Mouse (Mus musculus) spleen, adult 18-20 months (tissue): ENCODE measurements around the gene Rnase9.
"Not testable (repeated sequence)": the region's sequence is repeated elsewhere in the genome, so short reads cannot be mapped to it uniquely, and the experiment has no call there.

Source experiments
- DNase-seq, 2 experiments: peaks; one replicate each; pipeline ENCODE4 v3.0.0; 2022; ENCODE audit warnings: mixed read lengths in 2 of 2

The Rnase9 gene

DNA sequence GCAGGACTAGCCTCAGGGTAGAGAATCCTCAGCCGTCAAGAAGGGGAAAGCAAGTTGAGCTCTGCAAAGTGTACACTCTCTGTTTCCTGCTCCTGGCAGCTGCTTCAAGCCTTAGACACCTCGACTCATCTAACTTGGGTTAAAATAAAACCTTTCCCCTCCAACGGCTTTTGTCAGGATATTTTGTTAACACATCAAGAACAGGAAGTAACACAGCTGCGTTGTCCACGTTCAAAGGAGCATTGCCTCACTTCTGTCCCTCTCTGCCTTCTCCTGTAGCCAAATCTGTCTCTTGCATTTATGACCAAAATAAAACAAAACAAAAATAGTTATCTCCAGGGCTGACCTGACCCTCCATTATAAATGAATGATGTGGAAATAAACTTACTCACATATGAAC lies 6.2 kb upstream of the Rnase9 start:
- no peak for DNase-seq

DNA sequence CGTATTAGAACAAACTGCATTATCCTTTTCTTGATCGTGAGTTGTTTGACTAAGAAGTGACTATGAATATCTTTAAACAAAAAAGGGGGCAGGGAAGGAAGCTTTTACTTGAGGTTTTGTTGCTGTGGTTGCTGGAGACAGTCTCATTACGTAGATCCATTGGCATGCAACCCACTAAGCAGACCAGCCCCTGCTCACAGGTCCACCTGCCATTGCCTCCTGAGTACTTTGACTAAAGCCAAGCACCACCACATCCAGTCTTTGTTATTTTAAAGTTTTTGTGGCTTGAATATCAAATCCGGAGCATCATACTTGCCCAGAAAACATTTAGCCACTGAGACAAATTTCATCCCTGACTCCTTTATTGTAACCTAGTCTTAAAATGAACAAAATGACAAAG lies 5.5 kb downstream of the Rnase9 start:
- DNase-seq, result no peak

DNA sequence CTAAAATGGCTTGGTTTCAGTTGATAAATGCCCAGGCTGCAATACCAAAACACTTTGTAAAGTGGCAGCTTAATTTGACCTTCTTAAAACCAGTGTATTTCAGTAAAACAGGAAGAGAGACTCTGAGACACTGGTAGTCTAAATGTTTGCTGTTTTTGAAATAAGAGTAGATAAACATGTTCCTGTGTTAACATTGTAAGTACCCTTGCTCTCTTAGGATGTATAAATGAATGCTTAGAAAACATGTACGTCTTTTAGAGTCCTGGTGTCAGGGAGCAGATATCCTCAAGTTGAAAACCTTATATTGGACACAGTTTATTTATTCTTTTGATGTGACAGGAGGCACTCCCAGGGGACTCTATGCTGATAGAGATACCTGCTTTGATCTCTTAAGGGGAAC lies 6.5 kb downstream of the Rnase9 start:
- no peak for DNase-seq

- DNase-seq, result peak in 1 of 2 experiments; percentile 7
Observed at GRCm38 (mm10) chr14:51027387-51028155, 14.1 kb downstream of the Rnase9 start.

- DNase-seq, result peak; percentile 17 to 67
Observed at GRCm38 (mm10) chr14:51026391-51027133, 15.1 kb downstream of the Rnase9 start.

DNA sequence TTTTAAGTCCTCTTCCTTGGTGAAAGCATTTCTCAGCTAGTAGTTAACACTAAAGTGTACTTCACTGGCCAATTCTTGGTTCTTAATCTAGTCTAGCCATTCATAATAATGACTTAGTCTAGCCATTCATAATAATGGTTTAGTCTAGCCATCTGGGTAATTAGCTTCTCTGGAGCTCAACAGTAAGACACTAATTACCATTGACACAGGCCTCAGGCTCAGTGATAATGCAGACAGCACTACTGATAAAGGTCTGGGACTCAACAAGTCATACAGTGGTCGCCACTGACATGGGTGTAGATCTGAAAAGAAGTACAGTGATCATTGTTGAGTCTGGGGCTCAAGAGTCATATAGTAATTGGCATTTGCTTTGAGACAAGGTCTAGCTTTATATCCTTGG lies 16.8 kb downstream of the Rnase9 start:
- DNase-seq, result no peak

DNA sequence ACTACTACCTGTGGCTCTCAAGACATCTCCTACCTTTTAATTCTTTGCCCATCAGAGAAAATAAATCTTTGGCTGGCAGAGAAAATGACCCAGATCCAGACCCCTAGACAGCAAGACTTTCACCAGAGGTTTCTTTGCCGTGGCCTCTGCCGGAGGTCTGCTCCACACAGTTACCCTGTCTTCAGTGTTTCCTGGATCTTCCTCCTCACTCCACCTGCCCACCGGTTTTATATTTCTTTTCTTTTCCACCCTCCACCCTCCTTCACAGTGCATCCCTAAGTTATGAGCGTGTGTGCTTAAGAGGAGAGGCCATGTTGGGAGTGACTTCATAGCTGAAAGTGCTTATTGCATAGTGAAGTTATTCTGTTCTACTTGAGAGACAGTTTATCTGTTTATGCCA lies 18.2 kb downstream of the Rnase9 start:
- no peak for DNase-seq

DNA sequence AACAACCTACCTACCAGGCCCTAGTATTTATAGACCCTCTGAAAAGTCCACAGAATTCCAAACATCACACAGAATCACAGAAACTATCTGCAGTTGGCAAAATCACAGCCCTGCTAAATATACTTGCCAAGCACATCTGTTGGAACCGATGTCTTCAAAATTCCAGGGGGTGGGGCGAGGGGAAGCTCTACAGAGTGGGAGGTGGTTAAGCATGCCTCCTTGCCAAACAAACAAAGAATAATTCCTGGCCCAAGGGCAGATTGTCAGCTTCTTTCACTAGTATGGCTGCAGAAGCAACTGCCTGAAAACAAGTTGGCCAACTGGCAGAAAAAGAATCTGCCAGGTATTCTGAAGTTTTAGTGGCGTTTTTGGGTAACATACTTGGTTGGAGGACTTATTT lies 24.4 kb downstream of the Rnase9 start:
- no peak for DNase-seq

- no peak for DNase-seq
Observed at GRCm38 (mm10) chr14:51015780-51016179, 25.9 kb downstream of the Rnase9 start.

GRCm38 (mm10) chr14:51014724-51015123 lies 26.9 kb downstream of the Rnase9 start:
- DNase-seq, result not testable (repeated sequence)

GRCm38 (mm10) chr14:51009572-51009971 lies 32.1 kb downstream of the Rnase9 start:
- no peak for DNase-seq

DNA sequence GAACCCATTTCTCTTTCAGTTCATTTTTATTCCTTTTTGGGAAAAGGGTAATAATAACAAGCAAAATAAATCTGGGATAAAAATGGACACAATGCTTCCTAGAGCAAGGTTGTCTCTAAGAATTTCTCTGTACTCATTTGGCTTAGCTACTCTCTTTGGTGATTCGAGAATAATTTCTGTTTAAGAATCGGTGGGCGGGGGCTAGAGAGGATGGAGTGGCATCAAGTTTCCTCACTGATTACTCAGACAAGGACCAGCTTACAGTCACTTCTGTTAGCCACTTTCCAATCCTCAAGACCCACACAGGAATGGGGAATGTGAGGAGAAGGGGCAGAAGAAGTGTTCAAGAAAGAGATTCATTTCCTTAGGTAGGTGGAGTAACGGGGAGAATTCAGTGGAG lies 32.9 kb downstream of the Rnase9 start:
- no peak for DNase-seq

DNA sequence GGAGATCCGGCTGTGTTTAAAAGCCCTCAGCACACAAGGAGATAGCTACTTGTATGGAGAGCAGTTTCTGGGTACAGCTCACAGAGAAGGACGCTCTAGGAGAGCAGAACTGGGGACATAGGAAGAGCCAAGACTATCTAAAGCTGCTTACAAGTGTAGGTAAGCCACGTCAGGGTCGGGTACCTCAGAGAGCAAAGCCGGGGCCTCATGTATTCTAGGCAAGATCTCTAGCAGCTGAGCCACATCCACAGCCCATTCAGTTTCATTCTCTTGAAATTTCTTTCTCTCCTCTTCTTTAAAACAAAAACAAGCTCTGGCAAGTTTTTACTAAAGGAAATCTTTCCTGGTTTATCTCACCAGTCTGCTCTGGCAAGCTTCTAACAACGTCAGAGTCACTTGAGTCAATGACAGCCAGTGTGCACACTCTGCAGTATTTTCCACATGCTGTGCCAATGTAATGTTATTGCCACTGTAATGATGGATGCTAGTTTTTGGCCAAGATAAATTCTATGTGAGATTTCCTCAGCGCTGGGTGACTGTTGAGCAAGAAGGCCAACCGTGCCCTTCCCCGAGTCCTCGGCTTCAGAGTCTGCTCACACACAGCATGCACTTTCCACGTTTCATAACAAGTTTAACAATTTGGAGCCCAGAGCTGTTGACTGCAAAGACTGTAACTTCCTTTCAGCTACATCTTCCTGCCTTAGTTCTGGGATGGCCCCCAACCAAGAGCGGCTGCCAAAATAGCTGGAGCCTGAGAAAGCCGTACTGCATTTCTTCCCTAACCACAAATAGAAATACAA lies 33.6 kb downstream of the Rnase9 start:
- no peak for DNase-seq

- no peak for DNase-seq
Observed at GRCm38 (mm10) chr14:51007152-51007801, 34.4 kb downstream of the Rnase9 start, which contains the start of gene Rnase10. Rnase10 (plus strand) TSS chr14:51007751.

- DNase-seq, result no peak
Observed at GRCm38 (mm10) chr14:50997999-50998666, 43.5 kb downstream of the Rnase9 start.

- no peak for DNase-seq
Observed at GRCm38 (mm10) chr14:50997088-50997487, 44.6 kb downstream of the Rnase9 start.

DNA sequence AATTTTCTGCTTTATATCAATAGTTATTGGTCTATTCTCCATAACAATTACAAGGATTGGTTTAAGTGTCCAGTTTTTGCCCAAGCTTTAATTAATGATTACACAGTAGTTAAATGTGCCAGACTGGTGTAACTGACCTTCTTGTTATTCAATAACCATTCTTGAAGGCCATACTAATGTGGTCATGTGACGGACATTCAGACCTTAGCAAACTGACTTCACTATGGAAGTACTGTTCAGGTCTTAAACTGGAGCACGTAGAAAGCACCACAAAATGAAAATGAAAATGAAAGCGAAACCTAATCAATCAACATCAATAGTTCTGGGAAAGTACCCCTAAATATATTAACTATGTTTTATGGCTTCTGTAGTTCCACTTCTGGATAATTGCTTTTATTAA lies 50.6 kb downstream of the Rnase9 start:
- DNase-seq, result no peak
